Mouse (Mus musculus) intestine, embryonic 15.5 days (tissue): Measurements from ENCODE around the gene Sgta. TPM values are rescaled to one million over a fixed set of nuclear protein-coding genes. Genes with fewer than 3 reads are reported as not detected.

Experiments
- ATAC-seq: fragments of 200-750 bp; cut with Nextera tagmentation; 2 replicates; pipeline ENCODE4 v1.8.0; 2017; ENCODE audit warnings: moderate TSS enrichment, moderate library complexity
- H3K27ac ChIP-seq: fragments of 300-500 bp; sonication (generic); 2 replicates; pipeline ENCODE4 v1.5.1; 2015; ENCODE audit warnings: mild to moderate bottlenecking, inconsistent platforms
- H3K27me3 ChIP-seq: fragments of 300-500 bp; sonication (generic); replicated peaks from 2 replicates; pipeline ENCODE4 v1.6.1; 2015; ENCODE audit warnings: inconsistent platforms
- H3K36me3 ChIP-seq: fragments of 300-500 bp; sonication (generic); 2 replicates; pipeline ENCODE4 v1.6.1; 2015; ENCODE audit warnings: inconsistent platforms
- H3K4me1 ChIP-seq: fragments of 300-500 bp; sonication (generic); replicated peaks from 2 replicates; pipeline ENCODE4 v1.6.1; 2015; ENCODE audit warnings: inconsistent platforms
- H3K4me2 ChIP-seq: fragments of 300-500 bp; sonication (generic); replicated peaks from 2 replicates; pipeline ENCODE4 v1.6.1; 2015; ENCODE audit warnings: mild to moderate bottlenecking, inconsistent platforms
- H3K4me3 ChIP-seq: fragments of 300-500 bp; sonication (generic); replicated peaks from 2 replicates; pipeline ENCODE4 v1.5.1; 2015; ENCODE audit warnings: inconsistent platforms
- H3K9ac ChIP-seq: fragments of 300-500 bp; sonication (generic); 2 replicates; pipeline ENCODE4 v1.6.1; 2015; ENCODE audit warnings: inconsistent platforms
- H3K9me3 ChIP-seq: fragments of 300-500 bp; sonication (generic); 2 replicates; pipeline ENCODE4 v1.6.1; 2016; ENCODE audit warnings: inconsistent platforms
- WGBS: fragments of 180-500 bp; shearing (Covaris S2); methylation state at CpG from one replicate; pipeline ENCODE4 v1.1.7; 2015; 5-methylcytosine and 5-hydroxymethylcytosine counted together
- polyA plus RNA-seq: library from polyadenylated mRNA; unstranded; fragments of >200 nt; fragmentation: Nextera tagmentation; extraction: Ambion mirVana; gene quantifications from 2 replicates; pipeline ENCODE4 v1.2.1, GENCODE M21; 2015

Sgta gene
- polyA plus RNA-seq, 1 experiment from 2014 or later, result 166 TPM

DNA sequence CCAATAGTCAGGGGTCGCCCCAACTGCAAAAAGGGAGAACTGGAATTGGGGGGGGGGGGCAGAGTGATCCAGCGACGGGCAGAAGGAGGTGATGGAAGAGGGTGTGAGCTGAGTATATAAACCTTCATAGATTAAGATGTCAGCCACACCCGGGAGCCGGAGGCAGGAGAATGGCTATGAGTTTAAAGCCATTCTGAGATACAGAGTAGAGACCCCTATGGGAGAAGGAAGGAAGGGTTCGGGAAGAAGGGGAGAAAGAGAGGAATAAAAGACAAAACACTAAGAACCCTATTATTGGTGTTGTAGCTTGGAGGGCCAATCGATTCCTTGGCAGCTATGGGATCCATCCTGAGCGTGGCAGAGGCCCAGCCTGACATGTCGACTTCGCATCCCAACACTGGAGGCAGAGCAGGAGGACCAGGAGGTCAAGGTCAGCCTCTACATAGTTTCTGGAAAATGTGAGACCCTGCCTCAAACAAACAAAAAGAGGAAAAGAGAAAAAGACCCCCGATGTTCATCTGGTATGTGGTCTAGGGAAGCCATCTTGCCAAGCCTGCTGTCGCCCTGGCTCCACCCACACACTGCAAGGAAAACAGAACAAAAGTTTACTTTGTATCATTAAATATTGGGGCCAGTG, 34.2 kb downstream of the Sgta start, which contains the start of gene Diras1:
Diras1 (minus strand) TSS at position 24 of the 637 bp plus-strand sequence.
- H3K27me3 ChIP-seq, result peaks cover 40% of the 10 kb centered on the region
- H3K27ac ChIP-seq, result no peak within 1 kb of the TSS
- 42% methylated on average over 12 of the region's 12 CpGs for WGBS
- peaks cover 3% of the 10 kb centered on the region; the same call in 1 of the 2 replicates for H3K9me3 ChIP-seq
- H3K4me1 ChIP-seq, result peaks cover 4% of the 10 kb centered on the region; the same call in 1 of the 2 replicates
- peaks cover 3% of the 10 kb centered on the region; the same call in 1 of the 2 replicates for H3K36me3 ChIP-seq
- H3K9ac ChIP-seq, result no peak within 1 kb of the TSS
- peak within 1 kb of the TSS; percentile 29 for H3K4me3 ChIP-seq
- H3K4me2 ChIP-seq, result peak within 1 kb of the TSS; percentile 62
- ATAC-seq, result no peak

DNA sequence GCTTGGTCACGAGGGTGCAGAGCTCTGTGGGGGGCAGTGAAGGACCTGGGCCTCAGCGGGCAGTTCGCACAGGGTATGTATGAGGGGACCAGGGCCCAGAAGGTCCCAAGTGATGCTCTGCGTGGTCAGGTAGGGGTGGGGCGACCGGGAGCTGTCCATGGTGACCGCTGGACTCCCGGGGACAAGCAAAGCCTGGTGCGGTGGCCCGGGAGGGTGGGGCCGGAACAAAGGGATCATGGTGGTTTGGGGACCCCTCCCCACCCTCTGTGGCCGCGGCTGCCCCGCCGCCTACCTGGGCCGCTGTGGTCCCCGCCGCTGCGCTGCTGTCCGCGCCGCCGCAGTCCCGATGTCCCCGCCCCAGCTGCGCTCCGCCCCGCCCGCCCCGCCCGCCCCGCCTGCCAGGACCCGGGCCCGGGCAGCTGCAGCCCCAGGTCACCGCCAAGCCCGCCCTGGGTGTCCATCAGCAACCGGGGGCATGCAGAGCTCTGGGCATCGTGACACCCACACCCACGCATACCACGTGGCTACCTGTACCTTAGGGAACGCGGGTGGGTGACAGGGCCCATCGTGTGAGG, 34.8 kb downstream of the Sgta start:
- Histone ChIP-seq H3K4me2 (peak overlapping the region; percentile 62), H3K27ac (no peak overlapping the region), H3K9me3 (peaks cover 3% of the 10 kb centered on the region; the same call in 1 of the 2 replicates), H3K4me3 (peak overlapping the region; percentile 29), H3K4me1 (peaks cover 4% of the 10 kb centered on the region; the same call in 1 of the 2 replicates), H3K27me3 (peaks cover 43% of the 10 kb centered on the region), H3K9ac (no peak overlapping the region), H3K36me3 (0 out of 2 replicates have a peak, but pooled peaks cover 3% of the 10 kb centered on the region)
- ATAC-seq, result peak; percentile 27; the same call in 1 of the 2 replicates
- WGBS, result 1% methylated on average over 33 of the region's 43 CpGs

DNA sequence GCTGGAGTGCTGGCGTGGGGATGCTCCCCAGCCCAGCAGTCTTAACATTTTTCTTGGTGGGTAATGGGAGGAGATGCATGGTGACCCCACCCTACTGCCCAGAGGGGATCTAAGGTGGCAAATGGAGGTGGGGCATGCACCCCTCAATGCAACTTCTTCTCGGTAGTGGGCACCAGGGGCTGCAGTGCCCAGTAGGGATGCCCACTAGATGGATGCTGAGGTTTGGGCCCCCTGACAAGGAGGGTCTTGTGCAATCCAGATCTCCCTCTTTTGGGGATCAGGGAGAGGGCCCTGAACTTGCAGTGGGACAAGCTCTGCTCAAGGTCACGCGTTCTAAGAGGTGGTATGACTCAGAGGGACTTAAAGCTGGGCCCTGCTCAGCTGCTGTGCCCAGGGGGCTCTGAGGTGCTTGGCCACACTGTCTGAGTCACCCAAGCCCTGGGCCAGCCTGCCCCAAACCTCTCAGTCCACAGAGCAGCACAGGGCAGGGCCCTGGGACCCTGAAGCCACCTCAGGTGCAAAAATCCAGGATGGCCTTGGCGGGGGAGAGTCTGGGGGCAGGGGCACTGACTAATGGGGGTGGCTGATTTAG, 35.5 kb downstream of the Sgta start:
- Histone ChIP-seq H3K4me3 (no peak overlapping the region), H3K36me3 (no peaks in the 10 kb centered on the region), H3K9ac (no peak overlapping the region), H3K27me3 (peaks cover 43% of the 10 kb centered on the region), H3K9me3 (peaks cover 3% of the 10 kb centered on the region; the same call in 1 of the 2 replicates), H3K4me2 (no peak overlapping the region; the same call in 1 of the 2 replicates), H3K4me1 (peaks cover 4% of the 10 kb centered on the region; the same call in 1 of the 2 replicates), H3K27ac (no peak overlapping the region)
- WGBS, result 72% methylated on average over 5 of the region's 5 CpGs
- ATAC-seq, result peak; percentile 18; the same call in 1 of the 2 replicates

DNA sequence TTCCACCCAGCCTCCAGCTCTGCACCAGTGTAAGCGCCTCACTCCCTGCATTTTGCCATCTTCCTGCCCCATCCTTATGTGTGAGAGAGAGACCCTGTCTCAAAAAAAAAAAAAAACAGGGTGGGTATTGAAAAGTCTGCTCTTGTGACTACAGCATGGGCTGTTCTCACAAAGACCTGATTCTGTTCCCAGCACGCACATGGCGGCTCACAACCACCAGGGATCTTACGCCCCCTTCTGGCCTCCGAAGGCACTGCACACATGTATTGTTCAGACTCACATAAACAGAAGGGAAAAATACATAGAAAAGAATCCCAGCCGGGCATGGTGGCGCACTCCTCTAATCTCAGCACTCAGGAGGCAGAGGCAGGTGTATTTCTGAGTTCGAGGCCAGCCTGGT, 37.2 kb downstream of the Sgta start:
- H3K27ac ChIP-seq, result no peak overlapping the region
- no peak for ATAC-seq
- peaks cover 3% of the 10 kb centered on the region; the same call in 1 of the 2 replicates for H3K9me3 ChIP-seq
- WGBS, result 61% methylated on average over 8 of the region's 8 CpGs
- no peak overlapping the region for H3K4me2 ChIP-seq
- H3K9ac ChIP-seq, result no peak overlapping the region
- no peak overlapping the region for H3K4me3 ChIP-seq
- H3K4me1 ChIP-seq, result peaks cover 4% of the 10 kb centered on the region; the same call in 1 of the 2 replicates
- no peaks in the 10 kb centered on the region for H3K36me3 ChIP-seq
- H3K27me3 ChIP-seq, result peaks cover 43% of the 10 kb centered on the region

DNA sequence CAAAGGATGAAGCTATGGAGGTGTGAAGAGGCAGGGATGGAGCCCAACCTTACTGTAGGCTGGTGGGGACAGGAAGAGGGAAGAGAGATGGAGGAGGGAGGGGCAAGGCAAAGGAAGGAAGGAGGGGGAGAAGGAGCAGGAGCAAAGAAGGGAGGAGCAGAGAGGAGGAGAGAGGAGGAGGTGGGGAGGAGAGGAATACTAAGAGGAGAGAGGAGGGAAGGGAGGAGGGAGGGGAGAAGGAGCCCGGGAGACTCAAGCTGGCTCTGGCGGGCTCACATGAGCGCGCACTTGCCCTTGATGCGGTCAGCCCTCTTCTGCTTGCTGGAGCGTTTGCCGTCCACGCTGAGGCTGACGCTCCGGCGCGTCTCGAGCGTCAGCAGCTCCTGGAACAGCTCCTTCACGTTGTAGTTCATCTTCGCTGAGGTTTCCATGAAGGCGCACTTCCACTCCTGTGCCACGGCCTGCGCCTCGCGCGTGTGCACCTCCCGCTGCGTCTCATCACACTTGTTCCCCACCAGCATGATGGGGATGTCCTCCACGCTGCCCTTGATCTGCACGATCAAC, 38.4 kb downstream of the Sgta start:
- Histone ChIP-seq H3K36me3 (no peaks in the 10 kb centered on the region), H3K27me3 (peaks cover 43% of the 10 kb centered on the region), H3K4me2 (peak overlapping the region; percentile 31; the same call in 1 of the 2 replicates)

DNA sequence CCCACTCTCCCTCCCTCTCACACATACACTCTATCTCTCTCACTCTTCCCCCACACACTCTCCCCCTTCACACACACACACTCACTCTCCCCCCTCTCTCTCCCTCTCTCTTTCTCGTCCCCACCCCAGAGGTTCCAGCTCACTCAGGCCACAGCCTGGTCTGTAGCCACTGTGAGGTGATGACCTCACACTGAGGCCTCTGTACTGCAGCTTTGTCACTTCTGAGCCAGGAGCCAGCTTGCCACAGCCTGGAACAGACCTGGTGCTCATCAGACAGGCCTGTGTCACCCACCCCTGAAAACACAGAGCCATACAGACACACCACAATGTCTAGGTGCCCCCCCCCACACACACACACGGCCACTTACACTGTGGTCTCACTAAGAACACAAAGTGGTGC, 39.8 kb downstream of the Sgta start:
- ATAC-seq, result no peak
- Histone ChIP-seq H3K9me3 (peaks cover 3% of the 10 kb centered on the region; the same call in 1 of the 2 replicates), H3K4me2 (no peak overlapping the region), H3K4me1 (peaks cover 3% of the 10 kb centered on the region; the same call in 1 of the 2 replicates), H3K4me3 (no peak overlapping the region), H3K36me3 (no peaks in the 10 kb centered on the region), H3K9ac (no peak overlapping the region), H3K27me3 (peaks cover 39% of the 10 kb centered on the region), H3K27ac (no peak overlapping the region)
- WGBS, result 53% methylated on average over 2 of the region's 2 CpGs

More for the DNA sequence above, 38.4 kb downstream of the Sgta start:
- Histone ChIP-seq H3K4me1 (peaks cover 4% of the 10 kb centered on the region; the same call in 1 of the 2 replicates), H3K27ac (no peak overlapping the region), H3K9me3 (peaks cover 3% of the 10 kb centered on the region; the same call in 1 of the 2 replicates), H3K4me3 (no peak overlapping the region), H3K9ac (no peak overlapping the region)
- ATAC-seq, result no peak
- WGBS, result 6% methylated on average over 26 of the region's 26 CpGs

DNA sequence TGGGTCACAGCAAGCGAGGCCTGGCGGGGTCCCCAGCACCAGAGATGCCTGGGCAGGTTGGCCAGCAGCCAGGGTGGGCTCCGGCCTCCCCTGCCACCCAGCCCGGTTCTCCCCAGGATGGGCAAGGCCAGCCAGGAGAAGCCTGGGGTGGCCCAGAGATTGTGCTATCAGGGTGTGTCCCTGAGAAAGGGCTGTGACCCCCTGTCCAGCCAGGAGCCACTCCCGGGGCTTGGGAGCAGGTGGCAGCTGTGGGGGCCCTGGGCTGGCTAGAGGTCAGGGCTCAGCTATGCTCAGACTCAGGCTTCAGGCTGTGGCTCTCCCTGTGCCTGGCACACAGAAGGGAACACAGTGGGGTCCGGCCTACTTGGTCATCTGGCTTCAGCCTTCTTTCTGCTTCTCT, 40.3 kb downstream of the Sgta start:
- no peaks in the 10 kb centered on the region for H3K4me1 ChIP-seq
- peaks cover 34% of the 10 kb centered on the region for H3K27me3 ChIP-seq
- no peaks in the 10 kb centered on the region for H3K36me3 ChIP-seq
- peaks cover 3% of the 10 kb centered on the region; the same call in 1 of the 2 replicates for H3K9me3 ChIP-seq
- no peak overlapping the region for H3K27ac ChIP-seq
- H3K4me2 ChIP-seq, result no peak overlapping the region
- no peak overlapping the region for H3K9ac ChIP-seq
- H3K4me3 ChIP-seq, result no peak overlapping the region
- WGBS, result 72% methylated on average over 6 of the region's 6 CpGs
- ATAC-seq, result no peak

DNA sequence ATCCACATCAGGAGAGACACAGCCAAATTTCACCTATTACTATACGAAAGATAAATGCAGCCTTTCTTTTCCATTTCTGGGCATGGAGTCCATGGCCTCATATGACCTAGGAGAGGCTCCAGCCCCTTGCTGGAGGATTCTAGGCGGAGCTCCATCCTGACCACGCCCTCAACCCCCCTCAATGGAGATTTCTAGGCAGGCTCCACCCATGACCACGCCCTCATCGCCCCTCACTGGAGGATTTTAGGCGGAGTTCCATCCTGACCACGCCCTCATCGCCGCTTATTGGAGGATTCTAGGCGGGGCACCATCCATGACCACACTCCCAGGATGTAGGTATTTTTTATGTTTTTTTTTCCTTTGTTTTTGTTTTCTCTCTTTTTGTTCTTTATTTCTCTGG, 41.7 kb downstream of the Sgta start:
- ATAC-seq, result no peak
- Histone ChIP-seq H3K27me3 (peaks cover 20% of the 10 kb centered on the region), H3K9ac (no peak overlapping the region), H3K36me3 (no peaks in the 10 kb centered on the region), H3K4me3 (no peak overlapping the region), H3K27ac (no peak overlapping the region), H3K9me3 (peaks cover 3% of the 10 kb centered on the region; the same call in 1 of the 2 replicates), H3K4me1 (no peaks in the 10 kb centered on the region), H3K4me2 (no peak overlapping the region)
- 36% methylated on average over 10 of the region's 10 CpGs for WGBS

DNA sequence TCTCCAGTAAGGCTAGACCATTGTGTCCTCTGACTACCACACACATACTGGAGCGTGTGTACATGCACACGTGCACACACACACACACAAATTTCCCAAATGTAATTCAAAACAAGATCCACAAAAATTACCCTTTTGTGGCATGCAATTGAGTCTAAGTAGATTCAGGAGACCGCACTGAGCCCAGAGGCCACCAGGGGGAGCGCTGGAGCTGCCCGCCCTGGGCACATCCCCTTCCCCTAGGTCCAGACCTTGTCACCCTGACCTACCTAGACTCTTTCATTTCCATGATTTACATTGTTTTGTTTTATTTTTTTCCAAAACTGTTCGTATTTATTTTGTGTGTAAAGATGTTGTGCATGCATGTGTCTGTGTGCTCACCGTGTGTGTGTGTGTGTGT, 43.3 kb downstream of the Sgta start:
- H3K4me1 ChIP-seq, result no peaks in the 10 kb centered on the region
- no peak for ATAC-seq
- peaks cover 9% of the 10 kb centered on the region for H3K27me3 ChIP-seq
- WGBS, result 7% methylated on average over 7 of the region's 7 CpGs
- no peaks in the 10 kb centered on the region for H3K36me3 ChIP-seq
- H3K4me3 ChIP-seq, result no peak overlapping the region
- H3K4me2 ChIP-seq, result no peak overlapping the region
- no peak overlapping the region for H3K27ac ChIP-seq
- no peak overlapping the region for H3K9ac ChIP-seq
- no peaks in the 10 kb centered on the region for H3K9me3 ChIP-seq

DNA sequence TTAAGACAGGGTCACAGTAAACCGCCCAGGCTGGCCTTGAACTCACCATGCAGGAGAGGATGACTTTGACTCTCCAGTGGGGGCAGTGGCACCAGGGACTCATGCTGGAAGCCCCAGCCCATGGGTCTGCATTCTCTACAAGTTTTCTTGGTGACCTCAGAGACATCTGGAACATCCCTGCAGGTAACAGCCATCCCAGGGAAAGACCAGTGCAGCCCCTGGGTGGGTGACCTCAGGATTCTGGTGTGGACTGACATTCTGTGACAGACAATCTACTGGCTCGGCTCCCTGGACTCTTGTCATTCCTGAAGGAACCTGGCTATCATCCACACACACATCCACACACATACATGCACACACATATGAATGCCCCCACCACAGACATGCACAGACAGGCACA, 44.3 kb downstream of the Sgta start:
- Histone ChIP-seq H3K9me3 (no peaks in the 10 kb centered on the region), H3K27ac (no peak overlapping the region), H3K4me1 (no peaks in the 10 kb centered on the region), H3K27me3 (peaks cover 1% of the 10 kb centered on the region), H3K4me2 (no peak overlapping the region), H3K9ac (no peak overlapping the region), H3K4me3 (no peak overlapping the region), H3K36me3 (no peaks in the 10 kb centered on the region)
- ATAC-seq, result no peak
- 89% methylated on average over 2 of the region's 2 CpGs for WGBS

DNA sequence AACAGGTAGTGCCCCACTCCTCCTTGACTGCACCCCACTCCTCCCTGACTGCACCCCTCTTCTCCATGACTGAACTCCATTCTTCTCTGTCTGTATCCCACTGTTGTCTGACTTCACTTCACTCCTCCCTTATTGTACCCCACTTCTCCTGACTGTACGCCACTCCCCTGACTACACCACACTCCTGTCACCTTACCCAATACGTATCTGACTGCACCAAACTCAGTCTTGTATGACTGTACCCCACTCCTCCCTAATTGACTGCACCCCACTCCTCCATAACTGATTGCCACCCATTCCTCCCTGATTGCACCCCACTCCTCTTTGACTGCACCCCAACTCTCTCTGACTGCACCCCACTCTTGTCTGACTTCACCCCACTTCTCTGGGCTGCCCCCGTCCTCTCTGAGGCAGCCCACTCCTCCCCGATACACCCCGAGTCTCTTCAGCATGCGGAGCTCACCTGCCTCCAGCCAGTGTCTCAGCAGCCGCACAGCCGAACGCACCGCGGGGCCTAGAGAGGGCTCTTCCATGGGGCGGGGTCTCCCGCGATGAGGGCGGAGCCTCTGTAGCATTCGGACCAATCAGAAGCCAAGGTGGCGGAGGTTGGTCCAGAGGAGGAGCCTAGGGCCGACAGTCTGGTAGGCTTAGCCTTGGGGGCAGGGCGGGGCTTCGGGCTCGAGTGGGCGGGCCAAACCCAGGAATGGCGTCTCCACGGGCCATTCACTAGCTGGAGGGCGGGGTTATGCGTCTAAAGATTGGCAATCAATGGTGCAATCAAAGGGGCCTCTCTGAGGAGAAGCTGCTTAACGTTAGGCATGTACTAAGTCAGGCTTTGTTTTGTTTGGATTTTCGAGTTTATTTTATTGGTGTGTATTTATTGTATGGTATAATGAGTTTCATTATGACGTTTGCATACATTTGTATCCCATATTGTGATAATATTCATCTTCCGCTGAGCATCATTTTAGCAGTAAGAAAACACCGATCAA, 45.3 kb downstream of the Sgta start, which contains the start of gene Gng7:
Gng7 (minus strand) TSS at position 553 of the 992 bp plus-strand sequence.
- Histone ChIP-seq H3K4me3 (peak within 1 kb of the TSS; percentile 41), H3K9ac (peak within 1 kb of the TSS; percentile 44), H3K27ac (no peak within 1 kb of the TSS), H3K4me2 (peak within 1 kb of the TSS; percentile 74), H3K27me3 (no peaks in the 10 kb centered on the region), H3K4me1 (no peaks in the 10 kb centered on the region), H3K9me3 (no peaks in the 10 kb centered on the region), H3K36me3 (no peaks in the 10 kb centered on the region)
- 9% methylated on average over 31 of the region's 31 CpGs for WGBS
- peak; percentile 99 for ATAC-seq
